Mouse (Mus musculus) mature B cell (primary cell): ENCODE measurements around the gene Snx18.

Experiments
- in situ Hi-C: fragments of 300-500 bp; cut with MboI; formaldehyde crosslinking; loops from 2 replicates; pipeline ENCODE4 v1.14.3; 2019

The Snx18 gene

GRCm38 (mm10) chr13:113617891-113618823 is at the start of gene Snx18:
Gene Snx18, minus strand, starts transcription at chr13:113618564.
- in situ Hi-C loops, result loop anchor here (10.0 kb wide), 1 partner anchor 283 kb away; no protein-coding TSS in a partner anchor

GRCm38 (mm10) chr13:113663883-113664282 is 45.5 kb upstream of the Snx18 start:
- in situ Hi-C loops, result no loop called here

- in situ Hi-C loops, result no loop called here
These were observed 44.9 kb upstream of the Snx18 start, which contains the start of gene Hspb3 for GRCm38 (mm10) chr13:113663151-113663779. Gene Hspb3, minus strand, starts transcription at chr13:113663676.

- in situ Hi-C loops, result no loop called here
These were observed 43.5 kb upstream of the Snx18 start for GRCm38 (mm10) chr13:113661826-113662271.

- in situ Hi-C loops, result no loop called here
These were observed 42.4 kb upstream of the Snx18 start for GRCm38 (mm10) chr13:113660576-113661310.

- in situ Hi-C loops, result no loop called here
These were observed 38.8 kb upstream of the Snx18 start for GRCm38 (mm10) chr13:113657204-113657603.

GRCm38 (mm10) chr13:113656639-113657038 is 38.3 kb upstream of the Snx18 start:
- in situ Hi-C loops, result no loop called here

- in situ Hi-C loops, result no loop called here
These were observed 37.1 kb upstream of the Snx18 start for GRCm38 (mm10) chr13:113655511-113655910.

- in situ Hi-C loops, result no loop called here
These were observed 22.7 kb upstream of the Snx18 start for GRCm38 (mm10) chr13:113640944-113641597.

- in situ Hi-C loops, result no loop called here
These were observed 20.6 kb upstream of the Snx18 start for GRCm38 (mm10) chr13:113638914-113639313.

GRCm38 (mm10) chr13:113635799-113636222 is 17.4 kb upstream of the Snx18 start:
- in situ Hi-C loops, result no loop called here

GRCm38 (mm10) chr13:113634732-113635481 is 16.5 kb upstream of the Snx18 start:
- in situ Hi-C loops, result no loop called here

GRCm38 (mm10) chr13:113632506-113632905 is 14.1 kb upstream of the Snx18 start:
- in situ Hi-C loops, result no loop called here

- in situ Hi-C loops, result no loop called here
These were observed 9.2 kb upstream of the Snx18 start for GRCm38 (mm10) chr13:113627601-113628000.

- in situ Hi-C loops, result no loop called here
These were observed 4.5 kb upstream of the Snx18 start for GRCm38 (mm10) chr13:113622865-113623255.

GRCm38 (mm10) chr13:113622122-113622864 is 3.9 kb upstream of the Snx18 start:
- in situ Hi-C loops, result no loop called here

- in situ Hi-C loops, result loop anchor here (10.0 kb wide), 1 partner anchor 284 kb away; no protein-coding TSS in a partner anchor
These were observed 639 bp upstream of the Snx18 start for GRCm38 (mm10) chr13:113619003-113619402.

- in situ Hi-C loops, result loop anchor here (10.0 kb wide), 1 partner anchor 283 kb away; no protein-coding TSS in a partner anchor
These were observed 950 bp downstream of the Snx18 start for GRCm38 (mm10) chr13:113617338-113617890.

GRCm38 (mm10) chr13:113616751-113617337 is 1.5 kb downstream of the Snx18 start:
- in situ Hi-C loops, result loop anchor here (10.0 kb wide), 1 partner anchor 282 kb away; no protein-coding TSS in a partner anchor
